Mouse (Mus musculus): ENCODE data around the gene Arhgap21.

DNA sequence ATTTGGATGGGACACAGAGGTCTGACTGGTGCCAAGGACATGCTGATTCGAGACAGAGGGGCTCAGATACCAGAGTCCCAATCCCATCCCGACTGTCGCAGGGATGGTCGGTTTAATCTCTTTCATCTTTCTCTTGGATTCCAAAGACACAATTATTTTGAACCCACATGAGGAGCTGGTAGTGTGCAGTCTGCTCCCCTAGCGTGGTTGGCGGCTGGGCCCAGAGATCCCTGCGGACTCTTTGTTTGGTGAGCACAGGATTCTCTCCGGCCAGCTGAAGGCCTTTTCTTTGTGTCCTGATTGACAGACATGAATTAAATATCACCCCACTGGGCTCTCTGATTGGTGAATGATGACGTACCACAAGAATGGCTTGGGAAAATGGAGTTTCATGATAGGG, 41.5 kb upstream of the Arhgap21 start:
- no peak for TF ChIP-seq CTCF (IDR thresholded peaks at IDR 0.05; ENCODE audit: low read depth)
- TF ChIP-seq EP300 (optimal IDR thresholded peaks at IDR 0.05), result no peak
